Mouse (Mus musculus): ENCODE measurements around the gene Pan2.

GRCm38 (mm10) chr10:128268371-128268770 is 34.8 kb upstream of the Pan2 start, which contains the start of gene Apof:
- no peak for TF ChIP-seq CTCF (IDR thresholded peaks at IDR 0.05; ENCODE audit: low read depth, low read length)
- no peak for TF ChIP-seq POLR2A (IDR thresholded peaks at IDR 0.05; ENCODE audit: insufficient read depth, low read length)
- no peak for TF ChIP-seq EP300 (IDR thresholded peaks at IDR 0.05; ENCODE audit: insufficient read depth, low read depth, low read length)
